Mouse (Mus musculus) ZHBTc4 (cell line): Measurements from ENCODE around the gene Syngap1.
A peak's percentile ranks its signal among the peaks of the same experiment; 100 is the strongest.

Source experiments
- DNase-seq: peaks from one replicate; pipeline ENCODE4 v3.0.0-alpha.2; 2011; ENCODE audit warnings: low read depth, low spot score

Syngap1 gene

DNA sequence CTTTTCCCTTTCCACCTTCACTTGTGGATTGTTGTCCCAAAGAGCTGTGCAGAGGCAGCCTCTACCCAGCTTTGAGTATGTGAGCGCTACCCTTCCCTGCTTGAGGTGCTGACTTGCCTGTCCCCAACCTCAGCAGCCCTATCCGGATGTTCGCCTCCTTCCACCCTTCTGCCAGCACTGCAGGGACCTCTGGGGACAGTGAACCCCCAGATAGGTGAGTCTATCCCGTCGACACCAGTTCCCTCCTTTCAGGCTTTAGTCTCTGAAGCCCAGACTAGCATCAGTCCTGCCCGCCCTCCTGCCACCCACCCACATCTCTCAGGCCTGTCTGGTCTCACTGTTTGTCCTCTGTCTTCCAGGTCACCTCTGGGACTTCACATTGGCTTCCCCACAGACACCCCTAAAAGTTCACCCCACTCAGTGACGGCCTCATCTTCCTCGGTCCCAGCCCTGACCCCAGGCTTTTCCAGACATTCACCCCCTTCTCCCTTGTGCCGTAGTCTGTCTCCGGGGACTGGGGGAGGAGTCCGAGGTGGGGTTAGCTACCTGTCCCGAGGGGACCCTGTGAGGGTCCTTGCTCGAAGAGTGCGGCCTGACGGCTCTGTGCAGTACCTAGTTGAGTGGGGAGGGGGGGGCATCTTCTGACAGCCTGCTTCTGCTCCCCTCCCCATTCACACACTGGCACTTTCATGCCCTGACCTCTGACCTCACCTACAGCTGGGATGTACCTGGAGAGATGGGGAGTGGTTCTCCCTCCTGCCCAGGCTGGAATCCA lies 3.9 kb upstream of the Syngap1 start:
- no peak for DNase-seq

DNA sequence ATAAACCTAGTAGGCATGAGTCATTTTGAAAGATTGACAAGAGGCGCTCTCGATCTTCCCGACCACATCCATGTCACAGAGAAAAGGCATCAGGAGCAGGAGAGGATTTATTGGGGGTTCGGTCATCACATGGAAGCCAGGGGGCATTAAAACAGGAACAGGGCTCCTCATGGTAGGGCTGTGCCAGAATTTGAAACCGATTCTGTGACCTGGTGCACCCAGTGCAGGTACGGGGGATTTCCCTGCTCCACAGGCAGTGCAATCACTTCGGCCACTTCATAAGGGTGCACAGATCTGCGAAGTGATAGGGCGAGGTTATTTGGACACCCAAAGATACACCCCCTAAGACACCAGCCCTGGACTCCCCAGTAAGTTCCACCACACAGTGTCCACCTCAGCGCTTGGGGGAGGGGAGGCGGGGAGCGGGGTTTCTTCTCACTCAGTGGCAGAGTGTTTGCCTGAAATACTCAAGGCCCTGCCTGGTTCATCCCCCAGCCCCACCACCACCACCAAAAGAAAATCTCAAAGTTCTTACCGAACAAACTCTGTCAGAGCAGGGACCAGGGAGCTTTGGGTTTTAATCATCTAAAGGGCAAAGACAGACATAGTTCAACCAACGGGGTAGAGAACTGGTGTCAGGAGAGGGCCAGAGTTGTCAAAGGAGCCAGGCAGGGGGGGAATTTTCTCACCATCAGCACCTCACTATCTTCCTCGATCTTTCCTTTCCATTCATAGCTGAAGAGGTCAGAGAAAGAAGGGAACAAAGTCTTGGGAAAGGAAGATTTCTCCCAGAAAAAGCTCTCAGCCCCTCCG lies 3.0 kb upstream of the Syngap1 start:
- DNase-seq: no peak

DNA sequence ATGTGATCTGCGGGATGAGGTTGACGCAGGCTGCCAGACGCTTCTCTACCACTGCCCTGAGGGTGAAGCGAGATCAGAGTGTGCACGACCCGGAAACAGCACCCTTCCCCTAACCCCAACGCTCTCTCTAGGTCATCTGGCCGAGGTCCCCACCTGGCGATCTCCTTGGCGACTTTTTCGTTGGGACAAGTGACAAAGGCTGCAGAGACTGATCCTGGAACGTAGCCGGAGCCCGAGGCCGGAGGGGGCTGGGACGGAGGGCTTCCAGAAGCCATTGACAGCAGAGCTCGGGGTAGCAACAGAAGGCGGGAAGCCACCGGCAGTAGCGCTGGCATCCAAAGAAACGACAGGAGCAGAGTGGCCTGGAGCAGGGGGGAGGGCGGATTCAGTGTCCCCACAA lies 2.3 kb upstream of the Syngap1 start:
- no peak for DNase-seq

- peak; percentile 100 for DNase-seq
Observed at GRCm38 (mm10) chr17:26939178-26939972, 1.7 kb upstream of the Syngap1 start, which contains the start of gene Cuta. Cuta (minus strand) TSS chr17:26939569.

- no peak for DNase-seq
Observed at GRCm38 (mm10) chr17:26939973-26940300, 1.1 kb upstream of the Syngap1 start.

DNA sequence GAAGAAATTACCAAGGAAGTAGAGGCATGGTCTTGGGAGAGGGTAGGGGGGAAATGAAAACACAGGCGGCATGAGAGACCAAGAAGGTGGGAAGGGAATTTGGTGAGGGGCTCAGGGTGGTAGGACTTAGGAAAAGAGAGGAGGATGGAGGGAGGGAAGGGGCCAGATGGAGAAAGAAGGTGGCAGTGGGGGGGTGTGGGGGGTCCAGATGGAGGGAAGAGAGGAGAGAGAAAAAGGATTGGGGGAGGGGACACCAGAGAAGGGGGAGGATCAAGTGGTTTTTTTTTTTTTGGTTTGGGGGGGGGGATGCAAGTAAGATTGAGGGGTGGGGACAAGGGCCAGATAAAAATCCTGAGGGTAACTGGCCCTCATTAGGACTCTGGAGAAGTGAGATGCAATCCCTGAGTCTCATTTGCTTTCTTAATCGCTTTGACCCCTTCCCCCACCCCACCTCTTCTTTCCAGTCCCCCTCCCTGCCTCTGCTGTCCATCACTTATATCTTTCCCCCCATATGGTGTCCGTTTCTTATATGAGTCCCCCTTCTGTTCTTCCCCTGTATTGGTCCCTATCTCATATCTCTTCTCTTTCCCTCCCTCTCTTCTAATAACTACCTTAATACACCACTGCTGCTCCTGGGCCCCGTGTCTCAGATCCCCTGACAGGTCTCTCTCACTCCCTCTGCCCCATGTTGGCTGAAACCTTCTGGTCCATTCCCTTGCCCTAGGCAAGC lies 953 bp downstream of the Syngap1 start:
- DNase-seq: no peak

DNA sequence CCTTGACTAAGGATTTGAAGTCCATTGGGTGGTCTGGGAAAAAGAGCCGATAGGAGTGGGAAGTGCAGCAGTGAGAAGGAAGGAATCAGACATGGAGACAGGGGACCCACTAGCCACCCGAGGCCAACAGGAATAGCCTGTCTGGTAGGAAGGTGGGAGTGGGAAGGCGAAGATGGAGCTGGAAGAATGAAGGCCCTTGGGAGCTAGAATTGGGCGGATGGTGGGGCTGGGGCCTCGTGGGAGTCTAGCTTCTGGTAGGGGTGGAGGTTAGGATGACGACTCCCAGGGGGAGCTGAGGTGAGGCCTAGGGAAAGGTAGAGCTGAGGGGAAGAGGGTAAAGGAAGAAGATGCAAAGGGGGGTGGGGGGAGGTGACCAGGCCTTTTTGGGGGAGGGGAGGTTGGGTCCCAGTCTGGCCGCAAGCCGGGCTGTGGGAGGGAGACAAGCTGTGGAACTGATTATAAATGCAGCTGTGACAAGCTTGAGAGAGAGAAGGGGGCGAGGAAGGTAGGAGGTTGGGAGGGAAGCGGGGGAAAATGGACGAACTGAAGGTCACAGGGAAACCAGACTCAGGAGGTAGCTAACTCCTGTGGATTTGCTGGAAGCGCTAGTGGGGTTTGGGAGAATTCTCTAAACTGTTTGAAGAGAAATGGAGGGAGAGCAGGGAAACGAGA lies 4.9 kb downstream of the Syngap1 start:
- DNase-seq: no peak

GRCm38 (mm10) chr17:26946567-26946966 lies 5.5 kb downstream of the Syngap1 start:
- DNase-seq: peak; percentile 33

GRCm38 (mm10) chr17:26947231-26948100 lies 6.4 kb downstream of the Syngap1 start:
- DNase-seq: peak; percentile 25

DNA sequence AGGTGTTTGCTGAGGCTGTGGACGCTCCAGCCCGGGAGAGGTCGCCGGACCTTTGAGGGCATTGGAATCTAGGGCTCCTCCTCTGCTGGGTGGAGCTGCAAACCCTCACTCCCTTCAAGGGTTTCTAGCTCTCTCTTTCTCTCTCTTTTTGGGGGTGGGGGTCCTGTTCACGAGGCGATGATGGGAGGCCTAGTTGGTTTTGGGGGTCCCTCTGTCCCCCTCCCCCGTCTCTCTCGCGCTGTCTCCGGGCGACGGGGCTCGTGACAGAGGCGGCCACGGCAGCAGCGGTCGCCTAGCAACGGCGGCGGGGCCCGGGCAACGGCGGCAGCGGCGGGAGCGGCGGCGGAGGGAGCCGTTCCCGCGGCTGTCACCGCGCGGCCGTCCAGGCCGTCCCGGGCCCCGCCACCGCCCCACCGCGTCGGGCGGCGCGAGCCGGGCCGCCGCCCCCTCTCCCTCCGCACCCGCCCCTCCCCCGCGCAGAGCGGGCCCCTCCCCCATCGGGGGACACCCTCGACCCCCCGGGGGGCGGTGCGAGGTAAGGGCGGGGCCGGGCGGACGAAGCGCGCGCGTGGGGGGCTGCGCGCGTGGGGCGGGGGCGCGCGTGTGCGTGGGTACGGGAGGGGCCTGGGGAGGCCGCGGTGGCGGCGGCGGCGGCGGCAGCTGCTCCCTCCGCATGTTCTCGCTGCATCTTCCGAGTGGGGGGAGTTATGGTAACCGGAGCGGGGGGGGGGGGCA lies 7.4 kb downstream of the Syngap1 start:
- peak; percentile 29 for DNase-seq

DNA sequence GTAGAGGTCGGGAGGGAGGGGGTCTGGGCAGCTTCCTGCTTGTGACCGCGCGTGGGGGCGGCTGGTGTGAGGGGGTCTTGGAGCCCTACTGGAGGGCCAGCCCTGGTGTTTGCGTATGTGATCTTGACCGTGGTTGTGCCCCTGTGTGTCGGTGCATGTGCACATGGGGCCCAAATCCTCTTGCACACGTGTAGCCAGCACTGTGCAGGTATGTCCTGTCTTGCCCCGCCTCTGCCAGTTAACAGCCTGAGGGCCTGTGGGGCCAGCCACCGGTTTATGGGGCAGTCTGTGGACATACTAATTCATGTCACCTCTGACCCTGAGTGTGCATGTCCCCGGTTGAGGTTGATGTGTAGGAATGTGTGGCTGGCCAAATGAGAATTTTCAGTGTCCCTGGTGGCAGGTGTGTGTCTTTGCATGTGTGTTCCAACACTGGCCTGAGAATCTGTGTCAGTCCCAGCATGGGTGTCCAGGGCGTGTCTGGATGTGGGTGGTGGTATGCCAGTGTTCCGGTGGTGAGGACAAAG lies 8.1 kb downstream of the Syngap1 start:
- DNase-seq: peak; percentile 79

GRCm38 (mm10) chr17:26949866-26950265 lies 8.8 kb downstream of the Syngap1 start:
- DNase-seq: no peak

- no peak for DNase-seq
Observed at GRCm38 (mm10) chr17:26950560-26951288, 9.7 kb downstream of the Syngap1 start.

- peak; percentile 56 for DNase-seq
Observed at GRCm38 (mm10) chr17:26951406-26951805, 10.4 kb downstream of the Syngap1 start.

DNA sequence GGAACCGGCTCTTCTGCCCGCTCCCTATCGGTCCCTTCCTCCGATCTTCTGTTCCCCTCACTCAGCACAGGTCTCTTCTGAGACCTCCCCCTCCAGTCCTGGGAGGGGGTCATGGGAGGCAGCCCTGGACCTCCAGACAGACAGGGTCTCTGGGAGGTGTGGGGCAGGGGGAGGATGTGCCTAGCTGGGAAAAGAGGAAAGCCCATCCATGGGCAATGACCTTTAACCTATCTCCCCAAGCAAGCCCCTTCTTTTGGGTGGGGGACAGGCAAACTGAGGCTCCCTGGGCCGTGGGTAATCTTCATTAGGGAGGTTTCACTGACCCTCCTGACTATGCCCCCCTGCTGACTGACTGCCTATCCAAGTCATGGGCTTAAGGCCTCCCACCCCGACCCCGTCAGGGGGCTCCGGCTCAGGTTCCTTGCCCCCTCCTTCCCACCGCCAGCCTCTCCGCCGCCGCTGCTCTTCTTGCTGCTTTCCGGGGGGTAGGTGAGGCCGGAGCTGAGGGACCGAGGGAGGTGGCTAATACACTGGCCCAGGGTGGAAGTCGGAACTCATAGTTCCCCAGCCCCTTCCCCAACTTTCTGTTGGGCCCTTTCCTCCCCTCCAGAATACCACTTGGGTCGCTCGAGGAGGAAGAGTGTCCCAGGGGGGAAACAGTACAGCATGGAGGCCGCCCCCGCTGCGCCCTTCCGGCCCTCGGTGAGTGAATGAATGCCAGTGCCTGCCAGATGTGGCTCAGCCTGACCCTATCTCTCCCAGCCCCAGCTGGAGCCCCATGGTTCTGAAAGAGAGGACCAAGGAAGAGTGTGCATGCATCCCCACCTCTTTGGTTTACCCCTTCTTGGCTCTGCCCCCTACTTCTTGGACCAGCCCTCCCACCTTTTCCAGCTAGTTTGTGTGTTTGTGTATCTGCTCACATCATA lies 11.2 kb downstream of the Syngap1 start:
- DNase-seq: no peak

DNA sequence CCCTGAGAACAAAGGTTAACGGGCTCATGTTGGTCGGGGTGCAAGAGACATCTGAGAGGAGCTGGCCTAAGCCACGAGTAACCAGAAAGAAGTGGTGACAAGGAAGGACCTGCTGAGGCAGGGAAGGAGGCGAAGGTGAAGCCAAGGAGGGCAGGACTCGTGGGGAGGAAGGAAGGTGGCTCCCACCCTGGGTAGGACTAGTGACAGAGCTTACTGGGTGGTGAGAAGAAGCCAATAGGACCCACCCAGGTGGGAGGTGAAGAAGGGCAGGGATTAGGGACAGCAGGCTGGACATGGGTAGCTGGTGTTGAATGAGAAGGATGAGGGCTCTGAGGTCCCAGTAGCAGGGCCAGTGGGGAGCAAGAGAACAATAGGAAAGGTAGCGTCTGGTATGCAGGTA lies 12.1 kb downstream of the Syngap1 start:
- no peak for DNase-seq

GRCm38 (mm10) chr17:26953726-26954125 lies 12.7 kb downstream of the Syngap1 start:
- DNase-seq: no peak
